Mouse (Mus musculus): ENCODE measurements around the gene Ror1.

DNA sequence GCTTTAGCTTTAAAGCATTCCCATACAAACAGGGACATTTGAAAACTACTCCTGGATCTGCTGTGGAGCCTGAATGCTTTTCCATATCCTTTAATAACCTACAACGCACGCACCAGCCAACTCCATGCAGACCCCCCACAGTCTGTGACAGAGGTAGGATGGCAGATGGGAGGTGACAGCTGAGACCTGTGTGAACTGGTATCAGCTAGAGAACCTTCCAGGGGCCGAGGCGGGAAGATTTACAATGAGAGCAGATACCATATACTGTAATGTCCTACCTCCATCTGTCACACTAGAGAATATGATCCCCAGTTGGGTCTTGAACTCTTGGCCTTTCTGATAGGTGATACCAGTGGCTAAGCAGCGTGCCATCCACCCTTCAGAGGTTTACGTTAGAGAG, 149.1 kb downstream of the Ror1 start:
- TF ChIP-seq POLR2A (IDR thresholded peaks at IDR 0.05; ENCODE audit: insufficient read depth, low read length) (no peak), CTCF (IDR thresholded peaks at IDR 0.05; ENCODE audit: low read depth, low read length) (no peak), EP300 (IDR thresholded peaks at IDR 0.05; ENCODE audit: insufficient read depth, low read depth, low read length) (no peak)
